Mouse (Mus musculus) central nervous system, embryonic 11.5 days (tissue): ENCODE measurements around the gene Zfp773. TPM values are rescaled to one million over a fixed set of nuclear protein-coding genes. Genes with fewer than 3 reads are reported as not detected.

Source experiments
- polyA plus RNA-seq: library from polyadenylated mRNA; depleted of rRNA; stranded (reverse); fragments of >200 nt; gene quantifications from 2 replicates; pipeline ENCODE4 v1.2.3, GENCODE M21; 2012; rRNA removed

Gene Zfp773
- 3.4 and 4.5 TPM in 2 replicates for polyA plus RNA-seq

GRCm38 (mm10) chr7:7136379-7136866 is at the start of gene Zfp773:
TSS of gene Zfp773 (minus strand) at chr7:7136755.

GRCm38 (mm10) chr7:7171227-7172147 is 34.9 kb upstream of the Zfp773 start, which contains the start of gene Zfp418:
TSS of gene Zfp418 (plus strand) at chr7:7171330.

DNA sequence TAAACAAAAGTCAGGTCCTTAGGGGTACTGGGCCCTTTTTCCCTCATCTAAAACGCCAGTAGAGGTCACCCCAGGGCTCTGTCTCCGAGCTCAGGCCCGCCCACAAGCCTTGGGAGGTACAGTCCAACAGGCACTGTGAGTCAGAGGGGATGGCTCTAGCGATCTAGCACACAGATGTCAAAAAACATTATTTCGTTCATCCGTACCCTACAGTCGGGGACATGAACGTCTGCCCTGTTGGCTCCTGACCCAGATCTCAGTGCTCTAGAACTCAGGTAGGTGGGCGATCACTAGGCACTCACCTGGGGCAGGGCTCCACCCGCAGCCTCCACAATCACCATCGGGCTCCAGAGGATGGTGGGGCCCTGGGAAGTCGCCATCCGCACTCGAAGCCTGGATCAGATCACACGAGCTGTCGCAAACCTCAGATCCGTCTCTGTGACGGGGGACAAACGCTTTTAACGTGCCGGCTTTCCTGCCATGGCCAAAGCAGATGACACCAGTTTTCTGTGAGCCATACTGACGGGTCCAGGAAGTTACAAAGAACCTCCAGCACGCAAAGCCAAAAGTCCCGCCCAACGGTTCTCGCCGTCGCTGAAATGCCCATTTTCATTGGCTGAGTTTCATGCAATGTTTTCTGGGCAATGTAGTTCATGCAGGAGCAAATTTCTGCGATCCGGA is 15.5 kb downstream of the Zfp773 start, which contains the start of gene Zfp954:
Zfp954 (minus strand) TSS at position 568 of the 681 bp plus-strand sequence.

Other genes with a start within 250 kb of the Zfp773 start
- gene Aurkc, start 141.5 kb downstream of the Zfp773 start, polyA plus RNA-seq = 0.12 and 0.42 TPM in 2 replicates
- gene Zfp954, start 15.3 kb downstream of the Zfp773 start, polyA plus RNA-seq = 12.3 and 14.4 TPM in 2 replicates
- 1.7 and 2.7 TPM in 2 replicates for gene Zfp418, start 34.6 kb upstream of the Zfp773 start, polyA plus RNA-seq
- 5.1 and 8.3 TPM in 2 replicates for gene Zfp772, start 73.2 kb upstream of the Zfp773 start, polyA plus RNA-seq
- gene Vmn2r29, start 110.6 kb upstream of the Zfp773 start, polyA plus RNA-seq = 0.53 and 0.92 TPM in 2 replicates
- 1.6 and 2.1 TPM in 2 replicates for gene Gm45844, start 141.5 kb upstream of the Zfp773 start, polyA plus RNA-seq
- 28.4 and 32.8 TPM in 2 replicates for gene Clcn4, start 164.1 kb upstream of the Zfp773 start, polyA plus RNA-seq
- not detected in 2 replicates for gene Vmn2r30, start 200.9 kb upstream of the Zfp773 start, polyA plus RNA-seq
- gene Gm45783, start 237.8 kb upstream of the Zfp773 start, polyA plus RNA-seq = not detected in 2 replicates